Mouse (Mus musculus) G1E (cell line): ENCODE results near the gene Armc9.

Source experiments
- CTCF ChIP-seq: IDR thresholded peaks from 2 replicates; pipeline ENCODE4 v1.5.1; 2012; ENCODE audit warnings: low read depth, low read length, inconsistent platforms, mixed read lengths
- GATA1 ChIP-seq: IDR thresholded peaks from 2 replicates; pipeline ENCODE4 v1.6.1; 2012; ENCODE audit warnings: borderline replicate concordance, low read length, inconsistent platforms, mixed read lengths
- GATA2 ChIP-seq: IDR thresholded peaks from 2 replicates; pipeline ENCODE4 v1.6.1; 2012; ENCODE audit warnings: low read depth, low read length, inconsistent platforms, borderline replicate concordance
- POLR2AphosphoS5 ChIP-seq: IDR thresholded peaks from 2 replicates; pipeline ENCODE4 v1.6.1; 2012; ENCODE audit warnings: low read depth, low read length, inconsistent platforms; ENCODE audit not compliant: insufficient replicate concordance

DNA sequence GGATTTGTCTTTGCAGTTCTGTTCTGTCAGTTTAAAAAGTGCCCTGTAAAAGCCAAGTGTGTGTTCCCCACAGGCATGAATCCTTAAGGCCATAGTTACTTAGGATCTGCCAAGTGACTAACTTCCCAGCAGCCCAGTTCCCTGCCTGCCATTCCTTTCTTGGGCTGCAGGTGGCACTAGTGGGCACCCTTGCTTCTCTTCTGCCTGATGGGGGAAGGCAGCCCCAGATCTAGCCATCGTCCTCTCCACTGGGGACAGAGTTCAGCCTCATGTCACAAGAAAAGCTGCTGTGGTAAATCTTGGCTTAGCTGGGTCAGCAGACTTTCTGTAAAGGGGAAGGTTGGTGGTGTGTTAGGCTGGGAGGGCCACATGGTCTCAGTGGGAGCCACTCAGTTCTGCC, 59.6 kb downstream of the Armc9 start:
- TF ChIP-seq GATA1: no peak
- peak; percentile 100 for TF ChIP-seq CTCF
- TF ChIP-seq POLR2AphosphoS5: no peak
- no peak for TF ChIP-seq GATA2
